Mouse (Mus musculus): ENCODE data around the gene Tgoln1. TPM values are rescaled to one million over a fixed set of nuclear protein-coding genes. Genes with fewer than 3 reads are reported as not detected.

The Tgoln1 gene
- polyA plus RNA-seq, 1 experiment, result 29.8 TPM

DNA sequence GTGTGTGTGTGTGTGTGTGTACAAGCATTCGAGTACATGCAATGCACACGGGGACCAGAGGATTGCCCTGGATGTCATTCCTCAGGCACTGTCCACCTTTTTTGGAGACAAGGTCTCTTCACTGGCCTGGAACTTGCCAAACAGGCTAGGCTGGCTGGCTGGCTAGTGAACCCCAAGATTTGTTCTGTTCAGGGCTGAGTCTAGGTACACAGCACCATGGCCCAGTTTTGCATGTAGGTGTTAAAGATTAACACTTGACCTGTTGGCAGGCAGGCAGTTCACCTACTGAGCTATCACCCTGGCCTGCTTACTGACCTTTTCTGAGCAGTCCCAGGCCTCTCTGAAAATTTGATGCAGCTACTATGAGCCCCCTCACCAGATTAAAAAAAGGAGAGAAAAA, 13.6 kb upstream of the Tgoln1 start:
- no peaks in the 10 kb centered on the region for H3K4me1 ChIP-seq (ENCODE audit: control insufficient read depth, insufficient read depth, low read length)
- no peak overlapping the region for H3K27ac ChIP-seq (ENCODE audit: control insufficient read depth, insufficient read depth, low read depth, low read length)
- H3K4me3 ChIP-seq (ENCODE audit: control insufficient read depth, low read depth, low read length), result no peak overlapping the region
- TF ChIP-seq POLR2A (IDR thresholded peaks at IDR 0.05; ENCODE audit: control insufficient read depth, low read depth, low read length), result no peak
- no peak for TF ChIP-seq CTCF (IDR thresholded peaks at IDR 0.05; ENCODE audit: control insufficient read depth, insufficient read depth, insufficient replicate concordance, low read depth, low read length)
- no peaks in the 10 kb centered on the region for H3K36me3 ChIP-seq (ENCODE audit: control insufficient read depth, insufficient read depth, low read length)
- H3K27me3 ChIP-seq (ENCODE audit: control insufficient read depth, insufficient read depth, low read length), result no peaks in the 10 kb centered on the region

GRCm38 (mm10) chr6:72627276-72627675, 10.5 kb upstream of the Tgoln1 start:
- no peaks in the 10 kb centered on the region for H3K27me3 ChIP-seq (ENCODE audit: control insufficient read depth, insufficient read depth, low read length)
- no peak overlapping the region for H3K27ac ChIP-seq (ENCODE audit: control insufficient read depth, insufficient read depth, low read depth, low read length)
- H3K36me3 ChIP-seq (ENCODE audit: control insufficient read depth, insufficient read depth, low read length), result no peaks in the 10 kb centered on the region
- TF ChIP-seq POLR2A (IDR thresholded peaks at IDR 0.05; ENCODE audit: control insufficient read depth, low read depth, low read length) (no peak), CTCF (IDR thresholded peaks at IDR 0.05; ENCODE audit: control insufficient read depth, insufficient read depth, insufficient replicate concordance, low read depth, low read length) (no peak)
- no peak overlapping the region for H3K4me3 ChIP-seq (ENCODE audit: control insufficient read depth, low read depth, low read length)
- no peaks in the 10 kb centered on the region for H3K4me1 ChIP-seq (ENCODE audit: control insufficient read depth, insufficient read depth, low read length)

DNA sequence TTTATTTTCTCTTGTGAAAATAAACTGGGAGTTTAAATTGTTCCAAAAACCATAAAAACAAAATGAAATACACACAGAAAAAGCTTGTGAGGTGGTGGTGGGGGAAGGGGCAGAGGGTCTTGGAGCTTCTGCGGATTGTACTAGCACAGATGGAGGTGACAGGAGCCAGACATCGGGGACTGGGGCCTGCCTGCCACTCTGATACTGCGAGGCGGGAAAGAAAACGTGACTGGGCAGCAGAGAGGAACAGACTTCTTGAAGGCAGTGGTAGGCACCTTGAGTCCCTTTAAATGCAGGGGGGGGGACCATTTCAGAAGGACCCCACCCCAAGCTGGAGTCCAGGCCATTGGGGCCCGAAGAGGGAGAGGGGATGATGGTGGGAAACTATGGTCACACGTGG, 9.6 kb upstream of the Tgoln1 start:
- no peaks in the 10 kb centered on the region for H3K36me3 ChIP-seq (ENCODE audit: control insufficient read depth, insufficient read depth, low read length)
- TF ChIP-seq POLR2A (IDR thresholded peaks at IDR 0.05; ENCODE audit: control insufficient read depth, low read depth, low read length) (no peak), CTCF (IDR thresholded peaks at IDR 0.05; ENCODE audit: control insufficient read depth, insufficient read depth, insufficient replicate concordance, low read depth, low read length) (no peak)
- H3K4me1 ChIP-seq (ENCODE audit: control insufficient read depth, insufficient read depth, low read length), result no peaks in the 10 kb centered on the region
- H3K4me3 ChIP-seq (ENCODE audit: control insufficient read depth, low read depth, low read length), result no peak overlapping the region
- H3K27me3 ChIP-seq (ENCODE audit: control insufficient read depth, insufficient read depth, low read length), result no peaks in the 10 kb centered on the region
- H3K27ac ChIP-seq (ENCODE audit: control insufficient read depth, insufficient read depth, low read depth, low read length), result no peak overlapping the region

DNA sequence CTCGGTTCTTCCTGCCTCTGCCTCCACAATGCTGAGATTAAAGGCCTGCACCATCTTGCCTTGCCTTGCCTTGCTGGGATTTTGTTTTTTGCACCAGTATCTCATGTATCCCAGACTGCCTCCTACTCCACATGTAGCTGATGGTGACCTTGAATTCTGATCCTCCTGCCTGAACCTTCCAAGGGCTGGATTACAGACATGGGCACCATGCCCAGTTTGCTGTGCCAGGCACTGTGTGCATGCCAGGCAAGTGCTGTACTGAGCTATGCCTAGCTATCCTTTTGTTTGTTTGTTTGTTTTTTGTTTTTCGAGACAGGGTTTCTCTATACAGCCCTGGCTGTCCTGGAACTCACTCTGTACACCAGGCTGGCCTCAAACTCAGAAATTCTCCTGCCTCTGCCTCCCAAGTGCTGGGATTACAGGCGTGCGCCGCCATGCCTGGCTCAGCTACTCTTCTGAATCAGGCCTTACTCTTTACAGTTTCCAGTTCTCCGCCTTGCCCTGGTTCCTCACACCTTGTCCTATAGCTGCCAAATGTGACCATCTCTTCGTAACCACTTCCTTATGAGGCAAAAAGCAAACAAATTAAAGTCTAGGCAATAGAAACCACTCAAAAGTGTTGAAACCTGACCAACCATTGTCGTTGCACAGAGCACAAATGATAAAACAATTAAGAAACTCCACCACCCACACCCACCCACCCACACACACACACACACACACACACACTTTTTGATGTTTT, 7.0 kb upstream of the Tgoln1 start:
- H3K4me3 ChIP-seq (ENCODE audit: control insufficient read depth, low read depth, low read length), result no peak overlapping the region
- H3K36me3 ChIP-seq (ENCODE audit: control insufficient read depth, insufficient read depth, low read length), result no peaks in the 10 kb centered on the region
- H3K4me1 ChIP-seq (ENCODE audit: control insufficient read depth, insufficient read depth, low read length), result no peaks in the 10 kb centered on the region
- 0 out of 2 replicates have a peak overlapping the region, but pooled peaks have one; percentile 23 for H3K27ac ChIP-seq (ENCODE audit: control insufficient read depth, insufficient read depth, low read depth, low read length)
- no peaks in the 10 kb centered on the region for H3K27me3 ChIP-seq (ENCODE audit: control insufficient read depth, insufficient read depth, low read length)
- TF ChIP-seq POLR2A (IDR thresholded peaks at IDR 0.05; ENCODE audit: control insufficient read depth, low read depth, low read length) (no peak), CTCF (IDR thresholded peaks at IDR 0.05; ENCODE audit: control insufficient read depth, insufficient read depth, insufficient replicate concordance, low read depth, low read length) (no peak)

DNA sequence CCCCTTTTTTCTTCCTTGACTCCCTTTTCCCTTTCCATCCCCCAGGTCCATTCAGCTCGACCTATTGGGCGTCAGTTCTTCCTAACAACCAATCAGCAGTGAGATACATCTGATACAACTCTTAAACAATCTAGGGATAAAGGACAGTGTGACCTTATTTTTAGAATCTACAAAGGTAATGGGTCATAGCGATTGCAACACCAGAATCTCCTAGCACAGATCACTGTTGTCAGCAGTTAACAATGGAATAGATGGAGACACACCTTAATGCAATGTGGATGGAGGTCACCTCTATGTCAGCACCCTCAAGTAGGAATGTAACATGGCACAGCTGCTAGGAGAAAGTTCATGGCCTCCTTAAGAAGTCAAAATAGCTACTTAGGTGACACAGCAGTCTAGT, 6.1 kb upstream of the Tgoln1 start:
- Histone ChIP-seq H3K4me1 (ENCODE audit: control insufficient read depth, insufficient read depth, low read length) (no peaks in the 10 kb centered on the region), H3K4me3 (ENCODE audit: control insufficient read depth, low read depth, low read length) (no peak overlapping the region), H3K27me3 (ENCODE audit: control insufficient read depth, insufficient read depth, low read length) (no peaks in the 10 kb centered on the region), H3K36me3 (ENCODE audit: control insufficient read depth, insufficient read depth, low read length) (no peaks in the 10 kb centered on the region), H3K27ac (ENCODE audit: control insufficient read depth, insufficient read depth, low read depth, low read length) (no peak overlapping the region)
- TF ChIP-seq POLR2A (IDR thresholded peaks at IDR 0.05; ENCODE audit: control insufficient read depth, low read depth, low read length) (no peak), CTCF (IDR thresholded peaks at IDR 0.05; ENCODE audit: control insufficient read depth, insufficient read depth, insufficient replicate concordance, low read depth, low read length) (no peak)

DNA sequence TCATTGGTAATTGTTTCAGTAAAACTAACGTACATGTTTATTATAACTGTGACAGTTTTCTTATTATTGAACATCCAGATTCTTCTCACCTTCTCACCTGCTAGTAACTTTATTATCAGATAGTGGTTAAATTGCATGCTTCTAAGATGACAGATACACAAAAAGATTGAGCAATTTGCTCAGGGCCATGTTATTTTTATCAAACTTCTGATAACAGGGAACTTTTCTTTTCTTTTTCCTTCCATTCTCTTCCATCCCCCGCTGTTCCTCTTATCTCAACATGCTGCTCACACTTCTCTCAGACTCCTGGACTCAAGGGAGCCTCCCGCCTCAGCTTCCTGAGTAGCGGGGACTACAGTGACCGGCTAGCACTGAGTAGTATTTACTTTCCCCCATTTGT, 4.1 kb upstream of the Tgoln1 start:
- H3K36me3 ChIP-seq (ENCODE audit: control insufficient read depth, insufficient read depth, low read length), result no peaks in the 10 kb centered on the region
- H3K27ac ChIP-seq (ENCODE audit: control insufficient read depth, insufficient read depth, low read depth, low read length), result no peak overlapping the region; the same call in 1 of the 2 replicates
- peaks cover 2% of the 10 kb centered on the region for H3K4me1 ChIP-seq (ENCODE audit: control insufficient read depth, insufficient read depth, low read length)
- H3K4me3 ChIP-seq (ENCODE audit: control insufficient read depth, low read depth, low read length), result no peak overlapping the region
- TF ChIP-seq CTCF (IDR thresholded peaks at IDR 0.05; ENCODE audit: control insufficient read depth, insufficient read depth, insufficient replicate concordance, low read depth, low read length) (no peak), POLR2A (IDR thresholded peaks at IDR 0.05; ENCODE audit: control insufficient read depth, low read depth, low read length) (no peak)
- H3K27me3 ChIP-seq (ENCODE audit: control insufficient read depth, insufficient read depth, low read length), result no peaks in the 10 kb centered on the region

- TF ChIP-seq POLR2A (IDR thresholded peaks at IDR 0.05; ENCODE audit: control insufficient read depth, low read depth, low read length) (no peak), CTCF (IDR thresholded peaks at IDR 0.05; ENCODE audit: control insufficient read depth, insufficient read depth, insufficient replicate concordance, low read depth, low read length) (no peak)
- Histone ChIP-seq H3K27ac (ENCODE audit: control insufficient read depth, insufficient read depth, low read depth, low read length) (no peak overlapping the region), H3K4me3 (ENCODE audit: control insufficient read depth, low read depth, low read length) (no peak overlapping the region), H3K36me3 (ENCODE audit: control insufficient read depth, insufficient read depth, low read length) (peaks cover 4% of the 10 kb centered on the region), H3K27me3 (ENCODE audit: control insufficient read depth, insufficient read depth, low read length) (no peaks in the 10 kb centered on the region), H3K4me1 (ENCODE audit: control insufficient read depth, insufficient read depth, low read length) (peaks cover 4% of the 10 kb centered on the region)
Observed at GRCm38 (mm10) chr6:72619734-72620532, 3.1 kb upstream of the Tgoln1 start.

Measured in testis, adult 2 months (tissue).